Mouse (Mus musculus): ENCODE measurements around the gene Cd99l2. TPM values are rescaled to one million over a fixed set of nuclear protein-coding genes. Genes with fewer than 3 reads are reported as not detected.

Cd99l2 gene
- total and polyA plus RNA-seq, 2 experiments from 2014 or later = 74.8 to 85.6 TPM

DNA sequence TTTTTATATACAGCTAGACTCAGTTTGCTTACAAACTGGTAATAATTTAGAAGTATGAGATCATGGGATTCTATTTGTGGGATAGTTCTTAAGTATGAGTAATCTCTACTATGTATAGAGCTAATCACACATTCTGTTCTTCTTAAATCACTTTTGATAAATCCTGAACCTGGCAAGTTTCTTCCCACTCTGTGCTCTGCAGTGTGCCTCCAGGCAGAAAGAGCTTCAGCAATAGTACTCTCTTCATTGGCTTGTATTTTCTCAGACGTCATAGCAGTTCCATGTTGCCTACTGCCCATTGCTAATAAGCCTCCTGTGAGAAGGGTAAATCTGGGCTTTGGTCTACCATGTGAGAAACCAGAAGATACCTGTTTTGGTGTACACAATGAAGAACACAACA is 84.3 kb downstream of the Cd99l2 start:
- no peak overlapping the region for H3K27ac ChIP-seq (ENCODE audit: low read depth, low read length)
- H3K9me3 ChIP-seq (ENCODE audit: low read length) = no peaks in the 10 kb centered on the region
- no peak overlapping the region for H3K9ac ChIP-seq (replicated peaks; ENCODE audit: low read length, poor library complexity, severe bottlenecking)
- WGBS = 74% methylated on average over 1 of the region's 1 CpGs
- no peak for ATAC-seq (ENCODE audit: low FRiP score)
- no peaks in the 10 kb centered on the region for H3K27me3 ChIP-seq (ENCODE audit: insufficient read depth, low read length)
- no peak overlapping the region for H3K4me2 ChIP-seq (ENCODE audit: low read depth, low read length, poor library complexity, severe bottlenecking)
- no peaks in the 10 kb centered on the region for H3K4me1 ChIP-seq (ENCODE audit: insufficient read depth, low read length)
- no peak overlapping the region for H3K4me3 ChIP-seq (ENCODE audit: low read depth, low read length)
- no peak for DNase-seq (ENCODE audit: low spot score)
- no peak for TF ChIP-seq CTCF (IDR thresholded peaks at IDR 0.05)
- H3K36me3 ChIP-seq (ENCODE audit: insufficient read depth, low read length) = no peaks in the 10 kb centered on the region

DNA sequence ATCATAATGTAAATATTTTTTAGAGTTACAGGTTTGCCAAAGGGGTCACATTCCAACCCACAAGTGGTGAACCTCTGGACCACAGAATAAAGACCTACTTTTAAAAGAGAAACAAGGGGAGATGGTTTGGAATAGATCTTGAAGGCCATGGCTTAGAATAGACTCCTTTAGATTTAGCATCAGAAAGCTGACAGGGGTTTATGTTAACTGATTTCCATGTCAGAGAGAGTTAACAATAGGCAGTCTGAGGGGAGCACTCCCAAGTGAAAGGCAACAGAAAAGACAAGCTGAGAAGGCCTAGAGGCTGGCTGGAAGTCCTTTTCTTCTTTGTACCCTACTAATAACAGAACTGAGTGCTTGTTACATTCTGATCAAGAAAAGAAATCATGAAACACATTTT is 86.4 kb downstream of the Cd99l2 start:
- Histone ChIP-seq H3K36me3 (ENCODE audit: insufficient read depth, low read length) (no peaks in the 10 kb centered on the region; the same call in 1 of the 2 replicates), H3K27ac (ENCODE audit: low read depth, low read length) (no peak overlapping the region), H3K4me1 (ENCODE audit: insufficient read depth, low read length) (no peaks in the 10 kb centered on the region), H3K4me3 (ENCODE audit: low read depth, low read length) (no peak overlapping the region), H3K27me3 (ENCODE audit: insufficient read depth, low read length) (no peaks in the 10 kb centered on the region), H3K4me2 (ENCODE audit: low read depth, low read length, poor library complexity, severe bottlenecking) (no peak overlapping the region), H3K9ac (replicated peaks; ENCODE audit: low read length, poor library complexity, severe bottlenecking) (no peak overlapping the region), H3K9me3 (ENCODE audit: low read length) (no peaks in the 10 kb centered on the region)
- TF ChIP-seq CTCF (IDR thresholded peaks at IDR 0.05) = no peak
- DNase-seq (ENCODE audit: low spot score) = no peak
- no peak for ATAC-seq (ENCODE audit: low FRiP score)

DNA sequence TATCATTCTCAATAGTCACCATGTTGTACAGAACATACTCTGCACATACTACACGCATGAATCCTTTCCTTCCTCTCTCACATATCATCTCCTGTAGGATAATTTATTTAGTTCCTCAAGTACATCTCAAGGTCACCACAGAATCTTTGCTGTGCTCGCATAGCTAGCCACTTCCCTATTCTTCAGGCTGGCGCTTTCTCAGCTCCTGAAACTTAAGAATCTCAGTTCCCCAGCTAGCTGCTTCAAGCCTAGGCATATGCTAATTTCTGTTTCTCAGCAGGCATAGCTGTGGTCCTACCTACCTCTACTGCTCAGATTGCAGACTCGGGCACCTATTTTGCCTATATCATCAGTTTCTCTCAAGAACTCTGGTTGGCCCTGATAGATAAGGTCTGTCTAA is 96.3 kb downstream of the Cd99l2 start:
- no peak for ATAC-seq (ENCODE audit: low FRiP score)
- Histone ChIP-seq H3K9ac (replicated peaks; ENCODE audit: low read length, poor library complexity, severe bottlenecking) (no peak overlapping the region), H3K27me3 (ENCODE audit: insufficient read depth, low read length) (no peaks in the 10 kb centered on the region), H3K27ac (ENCODE audit: low read depth, low read length) (no peak overlapping the region), H3K36me3 (ENCODE audit: insufficient read depth, low read length) (no peaks in the 10 kb centered on the region; the same call in 1 of the 2 replicates), H3K4me3 (ENCODE audit: low read depth, low read length) (no peak overlapping the region), H3K9me3 (ENCODE audit: low read length) (no peaks in the 10 kb centered on the region), H3K4me2 (ENCODE audit: low read depth, low read length, poor library complexity, severe bottlenecking) (no peak overlapping the region), H3K4me1 (ENCODE audit: insufficient read depth, low read length) (no peaks in the 10 kb centered on the region)
- DNase-seq (ENCODE audit: low spot score) = no peak
- 83% methylated on average over 4 of the region's 4 CpGs for WGBS
- no peak for TF ChIP-seq CTCF (IDR thresholded peaks at IDR 0.05)

DNA sequence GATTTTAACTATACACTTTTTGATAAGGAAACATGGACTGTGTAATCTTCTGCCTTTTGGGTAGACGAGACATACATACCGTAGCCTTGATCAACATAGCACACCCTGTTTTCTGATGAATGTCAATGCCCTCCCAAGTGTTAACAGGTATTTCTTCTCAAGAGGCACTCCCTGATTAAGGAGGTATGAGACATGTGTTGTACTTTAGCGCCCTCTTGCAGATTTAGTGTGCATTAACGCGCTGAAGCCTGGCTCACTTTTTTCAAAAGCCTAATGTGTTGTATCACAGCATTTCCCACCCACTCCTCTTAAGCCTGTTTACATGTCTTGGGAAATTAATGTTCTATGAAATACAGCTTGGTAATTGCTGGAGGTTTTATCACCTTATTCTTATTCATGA is 111.1 kb downstream of the Cd99l2 start:
- TF ChIP-seq CTCF (IDR thresholded peaks at IDR 0.05) = peak; percentile 71
- Histone ChIP-seq H3K36me3 (ENCODE audit: insufficient read depth, low read length) (no peaks in the 10 kb centered on the region), H3K9ac (replicated peaks; ENCODE audit: low read length, poor library complexity, severe bottlenecking) (no peak overlapping the region), H3K4me3 (ENCODE audit: low read depth, low read length) (no peak overlapping the region), H3K4me1 (ENCODE audit: insufficient read depth, low read length) (no peaks in the 10 kb centered on the region), H3K27me3 (ENCODE audit: insufficient read depth, low read length) (no peaks in the 10 kb centered on the region), H3K9me3 (ENCODE audit: low read length) (no peaks in the 10 kb centered on the region), H3K4me2 (ENCODE audit: low read depth, low read length, poor library complexity, severe bottlenecking) (no peak overlapping the region), H3K27ac (ENCODE audit: low read depth, low read length) (no peak overlapping the region)
- no peak for ATAC-seq (ENCODE audit: low FRiP score)
- 53% methylated on average over 5 of the region's 5 CpGs for WGBS
- peak; percentile 62 for DNase-seq (ENCODE audit: low spot score)

DNA sequence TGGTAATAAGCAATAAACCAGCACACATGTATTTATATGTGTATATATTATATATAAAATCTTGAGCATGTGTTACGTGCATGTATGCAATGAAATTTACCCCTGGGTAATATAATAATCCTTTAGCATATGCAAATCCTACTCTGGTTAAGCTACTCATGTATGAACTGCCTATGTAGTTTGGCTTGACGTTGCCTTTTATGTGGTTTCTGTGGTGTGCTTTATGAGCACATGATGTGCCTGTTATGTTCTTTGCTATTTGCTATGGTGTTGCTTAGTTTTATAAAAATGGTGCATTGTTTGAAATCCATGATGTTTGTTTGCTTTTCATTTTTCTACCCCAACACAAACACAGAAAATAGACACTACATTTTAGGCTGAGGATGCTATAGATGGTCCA is 114.2 kb downstream of the Cd99l2 start:
- no peak for TF ChIP-seq CTCF (IDR thresholded peaks at IDR 0.05)
- DNase-seq (ENCODE audit: low spot score) = no peak
- 81% methylated on average over 2 of the region's 2 CpGs for WGBS
- Histone ChIP-seq H3K27me3 (ENCODE audit: insufficient read depth, low read length) (no peaks in the 10 kb centered on the region), H3K4me2 (ENCODE audit: low read depth, low read length, poor library complexity, severe bottlenecking) (no peak overlapping the region), H3K9me3 (ENCODE audit: low read length) (no peaks in the 10 kb centered on the region), H3K9ac (replicated peaks; ENCODE audit: low read length, poor library complexity, severe bottlenecking) (no peak overlapping the region), H3K36me3 (ENCODE audit: insufficient read depth, low read length) (no peaks in the 10 kb centered on the region), H3K27ac (ENCODE audit: low read depth, low read length) (no peak overlapping the region), H3K4me1 (ENCODE audit: insufficient read depth, low read length) (no peaks in the 10 kb centered on the region), H3K4me3 (ENCODE audit: low read depth, low read length) (no peak overlapping the region)
- no peak for ATAC-seq (ENCODE audit: low FRiP score)

DNA sequence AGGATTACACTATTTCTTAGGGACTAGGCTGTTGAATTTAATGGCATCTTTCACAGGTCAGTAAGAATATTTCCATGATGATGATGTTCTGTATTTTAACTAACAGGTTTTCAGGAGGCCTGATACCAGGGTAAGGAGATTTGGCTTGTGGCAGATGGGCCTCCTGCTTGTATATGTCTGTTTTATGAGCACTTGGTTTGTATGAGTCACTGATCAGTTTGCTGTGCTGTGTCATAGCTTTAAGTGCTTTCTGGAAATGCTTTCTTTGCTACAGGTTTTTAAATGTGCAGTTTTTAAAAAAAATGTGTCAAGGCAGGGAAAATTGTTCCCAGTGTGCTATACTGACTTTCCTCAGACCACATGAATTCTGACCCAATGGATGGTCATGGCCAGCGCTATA is 115.9 kb downstream of the Cd99l2 start:
- no peaks in the 10 kb centered on the region for H3K36me3 ChIP-seq (ENCODE audit: insufficient read depth, low read length)
- H3K9me3 ChIP-seq (ENCODE audit: low read length) = no peaks in the 10 kb centered on the region
- no peak for DNase-seq (ENCODE audit: low spot score)
- no peak overlapping the region for H3K4me2 ChIP-seq (ENCODE audit: low read depth, low read length, poor library complexity, severe bottlenecking)
- no peak for ATAC-seq (ENCODE audit: low FRiP score)
- no peaks in the 10 kb centered on the region for H3K4me1 ChIP-seq (ENCODE audit: insufficient read depth, low read length)
- no peak overlapping the region for H3K27ac ChIP-seq (ENCODE audit: low read depth, low read length)
- H3K9ac ChIP-seq (replicated peaks; ENCODE audit: low read length, poor library complexity, severe bottlenecking) = no peak overlapping the region
- TF ChIP-seq CTCF (IDR thresholded peaks at IDR 0.05) = no peak
- WGBS = 93% methylated on average over 1 of the region's 1 CpGs
- no peak overlapping the region for H3K4me3 ChIP-seq (ENCODE audit: low read depth, low read length)
- H3K27me3 ChIP-seq (ENCODE audit: insufficient read depth, low read length) = no peaks in the 10 kb centered on the region

Small RNA genes lying within 50 kb of the gene (microRNA-seq; reads per million reads assigned to microRNA genes)
- gene Gm23945 (ENCODE audit: borderline number of aligned reads) = not detected

Other genes starting within 250 kb of the Cd99l2 start
- gene Mtmr1, start 128.1 kb downstream of the Cd99l2 start, total RNA-seq (2014; rRNA removed) = 27.7 and 36.5 TPM in 2 replicates
- gene Mtmr1, start 128.1 kb downstream of the Cd99l2 start, polyA plus RNA-seq (2015; fragmentation: Nextera tagmentation; extraction: Ambion mirVana) = 9.9 and 11.3 TPM in 2 replicates
- gene Hmgb3, start 63.1 kb upstream of the Cd99l2 start, total RNA-seq (2014; rRNA removed) = 100 and 129 TPM in 2 replicates
- gene Hmgb3, start 63.1 kb upstream of the Cd99l2 start, polyA plus RNA-seq (2015; fragmentation: Nextera tagmentation; extraction: Ambion mirVana) = 429 and 478 TPM in 2 replicates
- 2.2 and 3.1 TPM in 2 replicates for gene Gpr50, start 170.8 kb upstream of the Cd99l2 start, total RNA-seq (2014; rRNA removed)
- gene Gpr50, start 170.8 kb upstream of the Cd99l2 start, polyA plus RNA-seq (2015; fragmentation: Nextera tagmentation; extraction: Ambion mirVana) = 4.5 and 5.5 TPM in 2 replicates

All from midbrain, postnatal 0 days (tissue).